Mouse (Mus musculus): ENCODE data around the gene Stx19. TPM values are rescaled to one million over a fixed set of nuclear protein-coding genes. Genes with fewer than 3 reads are reported as not detected.
A peak's percentile ranks its signal among the peaks of the same experiment; 100 is the strongest.

Stx19 gene
- polyA plus RNA-seq, 1 experiment from 2014 or later = 0.07 TPM

- ATAC-seq (ENCODE audit: low FRiP score) (no peak), DNase-seq (ENCODE audit: low spot score, missing footprints) (peak; percentile 26)
- Histone ChIP-seq H3K4me2 (no peak overlapping the region), H3K36me3 (ENCODE audit: control insufficient read depth, insufficient read depth, low read length) (no peaks in the 10 kb centered on the region), H3K4me3 (ENCODE audit: low read depth, low read length) (no peak overlapping the region), H3K27me3 (ENCODE audit: control insufficient read depth, insufficient read depth, low read length) (no peaks in the 10 kb centered on the region), H3K27ac (ENCODE audit: low read depth, low read length) (no peak overlapping the region), H3K4me1 (ENCODE audit: control insufficient read depth, insufficient read depth, low read length) (peaks cover 2% of the 10 kb centered on the region; the same call in 1 of the 2 replicates), H3K9me3 (ENCODE audit: control insufficient read depth, low read length) (no peaks in the 10 kb centered on the region), H3K9ac (ENCODE audit: low read length) (no peak overlapping the region)
- 93% methylated on average over 2 of the region's 2 CpGs for WGBS
Observed at GRCm38 (mm10) chr16:62857498-62857897, 43.0 kb downstream of the Stx19 start.

DNA sequence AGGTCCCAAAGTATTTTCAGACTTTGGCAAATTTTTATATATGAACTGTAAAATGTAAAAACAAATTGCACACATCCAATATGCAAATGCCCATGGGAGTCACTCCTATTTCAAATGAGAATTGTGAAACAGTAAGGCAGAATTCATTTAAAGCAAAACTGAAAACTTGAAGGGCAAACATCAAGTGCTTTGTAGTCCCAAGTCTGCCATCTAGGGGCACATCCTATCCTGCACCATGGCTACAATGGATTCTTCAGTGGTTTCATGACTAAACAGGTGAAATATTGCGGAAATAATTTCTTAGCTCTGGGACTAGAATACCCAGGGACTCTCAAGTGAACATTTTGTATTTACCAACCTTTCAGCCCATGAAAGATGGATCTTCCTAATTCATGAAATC lies 43.5 kb downstream of the Stx19 start:
- no peak for ATAC-seq (ENCODE audit: low FRiP score)

GRCm38 (mm10) chr16:62860140-62860539 lies 45.7 kb downstream of the Stx19 start:
- no peak for ATAC-seq (ENCODE audit: low FRiP score)
- Histone ChIP-seq H3K27me3 (ENCODE audit: control insufficient read depth, insufficient read depth, low read length) (no peaks in the 10 kb centered on the region), H3K27ac (ENCODE audit: low read depth, low read length) (no peak overlapping the region), H3K4me3 (ENCODE audit: low read depth, low read length) (no peak overlapping the region), H3K9me3 (ENCODE audit: control insufficient read depth, low read length) (no peaks in the 10 kb centered on the region), H3K9ac (ENCODE audit: low read length) (no peak overlapping the region), H3K36me3 (ENCODE audit: control insufficient read depth, insufficient read depth, low read length) (no peaks in the 10 kb centered on the region), H3K4me2 (no peak overlapping the region), H3K4me1 (ENCODE audit: control insufficient read depth, insufficient read depth, low read length) (no peaks in the 10 kb centered on the region)
- WGBS = 90% methylated on average over 1 of the region's 1 CpGs
- DNase-seq (ENCODE audit: low spot score, missing footprints) = no peak

More for the DNA sequence above, 43.5 kb downstream of the Stx19 start:
- H3K4me3 ChIP-seq (ENCODE audit: low read depth, low read length) = no peak overlapping the region
- no peaks in the 10 kb centered on the region for H3K36me3 ChIP-seq (ENCODE audit: control insufficient read depth, insufficient read depth, low read length)
- no peak overlapping the region for H3K9ac ChIP-seq (ENCODE audit: low read length)
- H3K9me3 ChIP-seq (ENCODE audit: control insufficient read depth, low read length) = no peaks in the 10 kb centered on the region
- peak; percentile 28 for DNase-seq (ENCODE audit: low spot score, missing footprints)
- H3K27me3 ChIP-seq (ENCODE audit: control insufficient read depth, insufficient read depth, low read length) = no peaks in the 10 kb centered on the region
- H3K4me1 ChIP-seq (ENCODE audit: control insufficient read depth, insufficient read depth, low read length) = peaks cover 2% of the 10 kb centered on the region; the same call in 1 of the 2 replicates
- no peak overlapping the region for H3K27ac ChIP-seq (ENCODE audit: low read depth, low read length)
- WGBS = 97% methylated on average over 1 of the region's 1 CpGs
- no peak overlapping the region for H3K4me2 ChIP-seq

DNA sequence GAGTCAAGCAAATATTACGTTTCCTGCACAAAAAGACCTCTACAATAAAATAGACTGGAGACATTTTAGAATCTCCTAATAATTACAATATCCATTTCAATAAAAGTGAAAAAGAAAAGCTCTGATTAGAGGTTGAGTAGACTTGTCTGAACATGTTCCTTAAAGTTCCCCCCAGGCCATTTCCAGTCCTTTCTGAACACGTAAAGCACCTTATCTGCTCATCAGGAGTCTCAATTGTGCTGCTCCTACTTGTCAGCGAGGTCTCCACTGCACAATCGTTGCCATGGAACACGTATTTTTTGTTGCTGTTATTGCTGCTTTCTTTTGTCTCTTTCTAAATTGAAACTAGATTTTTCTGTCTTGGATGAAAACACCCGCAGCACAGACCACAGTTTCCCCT lies 47.0 kb downstream of the Stx19 start:
- DNase-seq (ENCODE audit: low spot score, missing footprints) (peak; percentile 28), ATAC-seq (ENCODE audit: low FRiP score) (no peak)
- Histone ChIP-seq H3K9ac (ENCODE audit: low read length) (no peak overlapping the region), H3K27ac (ENCODE audit: low read depth, low read length) (no peak overlapping the region), H3K36me3 (ENCODE audit: control insufficient read depth, insufficient read depth, low read length) (no peaks in the 10 kb centered on the region), H3K4me2 (no peak overlapping the region), H3K27me3 (ENCODE audit: control insufficient read depth, insufficient read depth, low read length) (no peaks in the 10 kb centered on the region), H3K4me1 (ENCODE audit: control insufficient read depth, insufficient read depth, low read length) (no peaks in the 10 kb centered on the region), H3K4me3 (ENCODE audit: low read depth, low read length) (no peak overlapping the region), H3K9me3 (ENCODE audit: control insufficient read depth, low read length) (no peaks in the 10 kb centered on the region)
- 78% methylated on average over 6 of the region's 6 CpGs for WGBS

DNA sequence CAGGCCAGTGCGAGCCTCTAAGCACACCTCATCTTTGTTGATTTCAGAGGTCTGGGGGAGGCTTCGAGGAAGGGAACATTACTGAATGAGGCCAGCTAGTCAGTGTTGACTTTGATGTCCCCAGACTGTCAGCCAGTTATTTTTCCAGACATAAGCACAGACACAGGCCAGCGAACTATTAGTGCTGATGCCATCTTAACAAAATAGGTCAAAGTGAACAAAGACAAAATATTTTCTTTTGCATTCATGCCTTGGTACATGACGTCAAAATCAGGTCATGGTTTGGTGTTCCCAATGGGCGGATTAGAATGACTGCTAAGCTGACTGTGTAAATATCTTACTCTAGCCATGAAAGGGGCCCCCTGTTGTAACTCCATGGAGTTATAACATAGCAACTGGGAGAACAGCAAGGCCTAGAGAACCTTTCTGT lies 58.2 kb downstream of the Stx19 start:
- no peaks in the 10 kb centered on the region for H3K9me3 ChIP-seq (ENCODE audit: control insufficient read depth, low read length)
- no peak overlapping the region for H3K4me3 ChIP-seq (ENCODE audit: low read depth, low read length)
- ATAC-seq (ENCODE audit: low FRiP score) (no peak), DNase-seq (ENCODE audit: low spot score, missing footprints) (peak; percentile 28)
- 56% methylated on average over 5 of the region's 5 CpGs for WGBS
- no peaks in the 10 kb centered on the region for H3K36me3 ChIP-seq (ENCODE audit: control insufficient read depth, insufficient read depth, low read length)
- no peaks in the 10 kb centered on the region for H3K27me3 ChIP-seq (ENCODE audit: control insufficient read depth, insufficient read depth, low read length)
- no peak overlapping the region for H3K9ac ChIP-seq (ENCODE audit: low read length)
- H3K4me2 ChIP-seq = no peak overlapping the region
- H3K27ac ChIP-seq (ENCODE audit: low read depth, low read length) = no peak overlapping the region
- no peaks in the 10 kb centered on the region for H3K4me1 ChIP-seq (ENCODE audit: control insufficient read depth, insufficient read depth, low read length)

GRCm38 (mm10) chr16:62873180-62873579 lies 58.7 kb downstream of the Stx19 start:
- no peak for ATAC-seq (ENCODE audit: low FRiP score)
- Histone ChIP-seq H3K27me3 (ENCODE audit: control insufficient read depth, insufficient read depth, low read length) (no peaks in the 10 kb centered on the region), H3K36me3 (ENCODE audit: control insufficient read depth, insufficient read depth, low read length) (no peaks in the 10 kb centered on the region), H3K9me3 (ENCODE audit: control insufficient read depth, low read length) (no peaks in the 10 kb centered on the region), H3K9ac (ENCODE audit: low read length) (no peak overlapping the region), H3K4me1 (ENCODE audit: control insufficient read depth, insufficient read depth, low read length) (no peaks in the 10 kb centered on the region), H3K27ac (ENCODE audit: low read depth, low read length) (no peak overlapping the region), H3K4me2 (no peak overlapping the region), H3K4me3 (ENCODE audit: low read depth, low read length) (no peak overlapping the region)
- DNase-seq (ENCODE audit: low spot score, missing footprints) = peak; percentile 53
- WGBS = 73% methylated on average over 4 of the region's 4 CpGs

Small RNAs within 50 kb of the gene (microRNA-seq; reads per million reads assigned to microRNA genes)
- gene Gm25986 = not detected

Other genes with a start within 250 kb of the Stx19 start
- 10.0 and 11.6 TPM in 2 replicates for gene Nsun3, start 27.9 kb upstream of the Stx19 start, polyA plus RNA-seq (2014; fragmentation: Nextera tagmentation; extraction: Ambion mirVana)
- 15.2 and 17.0 TPM in 2 replicates for gene Arl13b, start 32.4 kb downstream of the Stx19 start, polyA plus RNA-seq (2014; fragmentation: Nextera tagmentation; extraction: Ambion mirVana)
- 19.5 and 23.0 TPM in 2 replicates for gene Pros1, start 39.6 kb downstream of the Stx19 start, polyA plus RNA-seq (2014; fragmentation: Nextera tagmentation; extraction: Ambion mirVana)